Mouse (Mus musculus): ENCODE data around the gene Tmem198. TPM values are rescaled to one million over a fixed set of nuclear protein-coding genes. Genes with fewer than 3 reads are reported as not detected.

Tmem198 gene
- polyA plus RNA-seq, 1 experiment from 2014 or later, result 0.35 TPM

- no peak for DNase-seq (ENCODE audit: low spot score)
- Histone ChIP-seq H3K9me3 (replicated peaks) (no peaks in the 10 kb centered on the region), H3K36me3 (peaks cover 54% of the 10 kb centered on the region), H3K27me3 (ENCODE audit: low read depth, poor library complexity, severe bottlenecking) (peaks cover 11% of the 10 kb centered on the region; the same call in 1 of the 2 replicates), H3K4me1 (peaks cover 47% of the 10 kb centered on the region), H3K27ac (no peak overlapping the region), H3K4me3 (peak overlapping the region; percentile 95; the same call in 1 of the 2 replicates)
- 66% methylated on average over 23 of the region's 23 CpGs for WGBS
Observed at GRCm38 (mm10) chr1:75503651-75503980, 24.3 kb downstream of the Tmem198 start.

GRCm38 (mm10) chr1:75504256-75505045 is 25.1 kb downstream of the Tmem198 start:
- H3K36me3 ChIP-seq, result peaks cover 46% of the 10 kb centered on the region
- peak overlapping the region; percentile 98; the same call in 1 of the 2 replicates for H3K27ac ChIP-seq
- peaks cover 18% of the 10 kb centered on the region for H3K27me3 ChIP-seq (ENCODE audit: low read depth, poor library complexity, severe bottlenecking)
- no peak for DNase-seq (ENCODE audit: low spot score)
- H3K9me3 ChIP-seq (replicated peaks), result no peaks in the 10 kb centered on the region
- H3K4me1 ChIP-seq, result peaks cover 51% of the 10 kb centered on the region
- peak overlapping the region; percentile 95 for H3K4me3 ChIP-seq
- WGBS, result 56% methylated on average over 9 of the region's 9 CpGs

GRCm38 (mm10) chr1:75505159-75505955 is 26.0 kb downstream of the Tmem198 start:
- Histone ChIP-seq H3K27me3 (ENCODE audit: low read depth, poor library complexity, severe bottlenecking) (peaks cover 24% of the 10 kb centered on the region), H3K27ac (peak overlapping the region; percentile 98), H3K9me3 (replicated peaks) (no peaks in the 10 kb centered on the region), H3K4me3 (peak overlapping the region; percentile 95), H3K36me3 (peaks cover 37% of the 10 kb centered on the region), H3K4me1 (peaks cover 58% of the 10 kb centered on the region)
- under 1% methylated on average over 84 of the region's 84 CpGs for WGBS
- DNase-seq (ENCODE audit: low spot score), result peak; percentile 79

GRCm38 (mm10) chr1:75505956-75506831 is 26.9 kb downstream of the Tmem198 start, which contains the start of gene Obsl1:
Gene Obsl1 (minus strand): TSS chr1:75506452.
- peaks cover 67% of the 10 kb centered on the region for H3K4me1 ChIP-seq
- H3K27ac ChIP-seq, result peak within 1 kb of the TSS; percentile 98
- peak; percentile 90 for DNase-seq (ENCODE audit: low spot score)
- H3K9me3 ChIP-seq (replicated peaks), result no peaks in the 10 kb centered on the region
- H3K36me3 ChIP-seq, result peaks cover 28% of the 10 kb centered on the region
- H3K4me3 ChIP-seq, result peak within 1 kb of the TSS; percentile 95
- under 1% methylated on average over 65 of the region's 65 CpGs for WGBS
- peaks cover 24% of the 10 kb centered on the region for H3K27me3 ChIP-seq (ENCODE audit: low read depth, poor library complexity, severe bottlenecking)

GRCm38 (mm10) chr1:75507006-75507405 is 27.7 kb downstream of the Tmem198 start, which contains the start of gene Inha:
Gene Inha (plus strand): TSS chr1:75507077.
- peak within 1 kb of the TSS; percentile 95 for H3K4me3 ChIP-seq
- H3K36me3 ChIP-seq, result peaks cover 20% of the 10 kb centered on the region
- H3K27ac ChIP-seq, result peak within 1 kb of the TSS; percentile 98
- H3K4me1 ChIP-seq, result peaks cover 75% of the 10 kb centered on the region
- peaks cover 24% of the 10 kb centered on the region for H3K27me3 ChIP-seq (ENCODE audit: low read depth, poor library complexity, severe bottlenecking)
- H3K9me3 ChIP-seq (replicated peaks), result no peaks in the 10 kb centered on the region
- 76% methylated on average over 10 of the region's 10 CpGs for WGBS
- no peak for DNase-seq (ENCODE audit: low spot score)

GRCm38 (mm10) chr1:75509586-75509985 is 30.3 kb downstream of the Tmem198 start:
- Histone ChIP-seq H3K9me3 (replicated peaks) (no peaks in the 10 kb centered on the region), H3K36me3 (no peaks in the 10 kb centered on the region), H3K4me3 (no peak overlapping the region), H3K4me1 (peaks cover 66% of the 10 kb centered on the region), H3K27ac (peak overlapping the region; percentile 61; the same call in 1 of the 2 replicates), H3K27me3 (ENCODE audit: low read depth, poor library complexity, severe bottlenecking) (peaks cover 24% of the 10 kb centered on the region)
- WGBS, result 54% methylated on average over 20 of the region's 20 CpGs
- DNase-seq (ENCODE audit: low spot score), result no peak

- H3K4me1 ChIP-seq, result peaks cover 60% of the 10 kb centered on the region
- no peak overlapping the region for H3K4me3 ChIP-seq
- no peaks in the 10 kb centered on the region for H3K9me3 ChIP-seq (replicated peaks)
- peaks cover 24% of the 10 kb centered on the region for H3K27me3 ChIP-seq (ENCODE audit: low read depth, poor library complexity, severe bottlenecking)
- no peaks in the 10 kb centered on the region for H3K36me3 ChIP-seq
- no peak overlapping the region for H3K27ac ChIP-seq
- WGBS, result 83% methylated on average over 5 of the region's 5 CpGs
- no peak for DNase-seq (ENCODE audit: low spot score)
Observed at GRCm38 (mm10) chr1:75510154-75510553, 30.8 kb downstream of the Tmem198 start.

GRCm38 (mm10) chr1:75511437-75512210 is 32.3 kb downstream of the Tmem198 start:
- no peaks in the 10 kb centered on the region for H3K36me3 ChIP-seq
- WGBS, result 67% methylated on average over 4 of the region's 4 CpGs
- H3K9me3 ChIP-seq (replicated peaks), result no peaks in the 10 kb centered on the region
- no peak overlapping the region for H3K4me3 ChIP-seq
- peaks cover 48% of the 10 kb centered on the region for H3K4me1 ChIP-seq
- H3K27me3 ChIP-seq (ENCODE audit: low read depth, poor library complexity, severe bottlenecking), result peaks cover 24% of the 10 kb centered on the region
- no peak for DNase-seq (ENCODE audit: low spot score)
- peak overlapping the region; percentile 86 for H3K27ac ChIP-seq

GRCm38 (mm10) chr1:75512550-75512949 is 33.2 kb downstream of the Tmem198 start:
- Histone ChIP-seq H3K27me3 (ENCODE audit: low read depth, poor library complexity, severe bottlenecking) (peaks cover 17% of the 10 kb centered on the region), H3K4me1 (peaks cover 39% of the 10 kb centered on the region), H3K4me3 (no peak overlapping the region), H3K36me3 (no peaks in the 10 kb centered on the region), H3K27ac (no peak overlapping the region), H3K9me3 (replicated peaks) (no peaks in the 10 kb centered on the region)
- no peak for DNase-seq (ENCODE audit: low spot score)
- 91% methylated on average over 3 of the region's 3 CpGs for WGBS

- H3K27me3 ChIP-seq (ENCODE audit: low read depth, poor library complexity, severe bottlenecking), result no peaks in the 10 kb centered on the region
- no peaks in the 10 kb centered on the region for H3K36me3 ChIP-seq
- H3K9me3 ChIP-seq (replicated peaks), result no peaks in the 10 kb centered on the region
- no peak overlapping the region for H3K4me3 ChIP-seq
- WGBS, result 79% methylated on average over 15 of the region's 15 CpGs
- peaks cover 14% of the 10 kb centered on the region for H3K4me1 ChIP-seq
- no peak for DNase-seq (ENCODE audit: low spot score)
- no peak overlapping the region for H3K27ac ChIP-seq
Observed at GRCm38 (mm10) chr1:75516703-75517380, 37.5 kb downstream of the Tmem198 start.

- Histone ChIP-seq H3K27me3 (ENCODE audit: low read depth, poor library complexity, severe bottlenecking) (no peaks in the 10 kb centered on the region), H3K9me3 (replicated peaks) (no peaks in the 10 kb centered on the region), H3K4me1 (peaks cover 15% of the 10 kb centered on the region), H3K4me3 (no peak overlapping the region), H3K27ac (no peak overlapping the region), H3K36me3 (no peaks in the 10 kb centered on the region)
- DNase-seq (ENCODE audit: low spot score), result no peak
- WGBS, result 57% methylated on average over 3 of the region's 4 CpGs
Observed at GRCm38 (mm10) chr1:75517984-75518383, 38.7 kb downstream of the Tmem198 start.
